13 mouse cellular contexts compared by ENCODE assay signal in the genomic region with DNA sequence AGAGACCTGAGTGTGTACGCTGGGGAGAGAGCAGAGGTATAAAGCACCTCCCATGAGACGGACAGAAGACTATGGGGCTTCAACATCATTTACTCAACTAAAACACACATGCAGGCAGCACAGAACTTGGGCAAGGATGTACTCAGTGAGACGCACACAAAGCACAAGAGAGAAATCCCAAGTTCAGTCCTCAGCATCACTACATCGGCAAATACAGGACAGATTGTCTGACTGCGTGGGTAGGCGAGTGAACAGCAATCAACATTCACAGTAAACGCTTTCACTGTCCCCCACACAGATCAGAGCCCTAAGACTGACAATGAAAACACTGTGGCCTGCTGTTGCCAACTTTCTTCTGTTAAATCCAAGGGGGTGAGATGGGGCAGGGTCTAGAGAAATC.
"Had no signal": no experiment of that assay in that cellular context is flagged by ENCODE, and none has a peak within 500 bp of the region (broad histone marks: within the 10 kb centered on the region; RNA-seq: fewer than 3 reads in every experiment).

No protein-coding gene starts in this region.

- DNase-seq: kidney, adult 11 months; kidney, adult 8-10 months; kidney, postnatal 10 days; kidney, postnatal 36 days; liver; lung, adult 2 months; lung, postnatal 14 days; lung, postnatal 4 days; midbrain, embryonic 14.5 days; right cerebral cortex, postnatal 4 days; thymus, adult 2 months; thymus, postnatal 14 days; thymus, postnatal 4 days had no signal
